Mouse (Mus musculus) kidney, postnatal 14 days (tissue): ENCODE results near the gene Rab3il1.
"Not testable (repeated sequence)": the region's sequence is repeated elsewhere in the genome, so short reads cannot be mapped to it uniquely, and the experiment has no call there.

Source experiments
- DNase-seq: peaks from one replicate; pipeline ENCODE4 v3.0.0; 2022; ENCODE audit warnings: mixed read lengths

The Rab3il1 gene

GRCm38 (mm10) chr19:10001206-10001969 lies at the start of gene Rab3il1, which contains the start of gene Best1:
TSS of gene Rab3il1 (plus strand) at chr19:10001669.
TSS of gene Best1 (minus strand) at chr19:10001633.
- no peak for DNase-seq

- no peak for DNase-seq
These were observed 49.1 kb upstream of the Rab3il1 start for GRCm38 (mm10) chr19:9952390-9952789.

GRCm38 (mm10) chr19:9952912-9953311 lies 48.6 kb upstream of the Rab3il1 start:
- DNase-seq: no peak

- DNase-seq: peak; percentile 87
These were observed 47.2 kb upstream of the Rab3il1 start for GRCm38 (mm10) chr19:9954055-9954810.

GRCm38 (mm10) chr19:9954811-9955202 lies 46.7 kb upstream of the Rab3il1 start:
- DNase-seq: peak; percentile 16

GRCm38 (mm10) chr19:9955438-9955837 lies 46.0 kb upstream of the Rab3il1 start:
- DNase-seq: no peak

- DNase-seq: no peak
These were observed 44.7 kb upstream of the Rab3il1 start for GRCm38 (mm10) chr19:9956624-9957388.

GRCm38 (mm10) chr19:9957965-9958364 lies 43.5 kb upstream of the Rab3il1 start:
- no peak for DNase-seq

- DNase-seq: no peak
These were observed 40.7 kb upstream of the Rab3il1 start for GRCm38 (mm10) chr19:9960769-9961168.

GRCm38 (mm10) chr19:9964205-9964916 lies 37.1 kb upstream of the Rab3il1 start:
- DNase-seq: no peak

GRCm38 (mm10) chr19:9966096-9966867 lies 35.2 kb upstream of the Rab3il1 start:
- DNase-seq: no peak

GRCm38 (mm10) chr19:9968081-9968787 lies 33.2 kb upstream of the Rab3il1 start:
- DNase-seq: no peak

- DNase-seq: not testable (repeated sequence)
These were observed 26.6 kb upstream of the Rab3il1 start for GRCm38 (mm10) chr19:9974853-9975252.

- DNase-seq: peak; percentile 72
These were observed 24.4 kb upstream of the Rab3il1 start for GRCm38 (mm10) chr19:9977085-9977484.

- peak; percentile 93 for DNase-seq
These were observed 23.0 kb upstream of the Rab3il1 start for GRCm38 (mm10) chr19:9978431-9978951.

- DNase-seq: no peak
These were observed 22.3 kb upstream of the Rab3il1 start for GRCm38 (mm10) chr19:9979156-9979555.

- DNase-seq: no peak
These were observed 21.2 kb upstream of the Rab3il1 start, which contains the start of gene Fth1 for GRCm38 (mm10) chr19:9980258-9980657. TSS of gene Fth1 (plus strand) at chr19:9980598.

GRCm38 (mm10) chr19:9981621-9982020 lies 19.8 kb upstream of the Rab3il1 start:
- DNase-seq: no peak

- DNase-seq: peak; percentile 97
These were observed 19.2 kb upstream of the Rab3il1 start for GRCm38 (mm10) chr19:9982151-9982851.
